Mouse (Mus musculus) midbrain, embryonic 13.5 days (tissue): ENCODE data around the gene Npc1l1. TPM values are rescaled to one million over a fixed set of nuclear protein-coding genes. Genes with fewer than 3 reads are reported as not detected.

Experiments
- ATAC-seq: fragments of 200-750 bp; cut with Nextera tagmentation; 2 replicates; pipeline ENCODE4 v1.8.0; 2017; ENCODE audit warnings: mild to moderate bottlenecking, moderate TSS enrichment, moderate library complexity
- H3K27ac ChIP-seq: fragments of 300-500 bp; sonication (generic); 2 replicates; pipeline ENCODE4 v1.5.1; 2015; ENCODE audit warnings: inconsistent platforms, mild to moderate bottlenecking, moderate library complexity
- H3K27me3 ChIP-seq: fragments of 300-500 bp; sonication (generic); 2 replicates; pipeline ENCODE4 v1.6.1; 2015; ENCODE audit warnings: mild to moderate bottlenecking, inconsistent platforms
- H3K36me3 ChIP-seq: fragments of 300-500 bp; sonication (generic); 2 replicates; pipeline ENCODE4 v1.6.1; 2015; ENCODE audit warnings: mild to moderate bottlenecking, inconsistent platforms
- H3K4me1 ChIP-seq: fragments of 300-500 bp; sonication (generic); replicated peaks from 2 replicates; pipeline ENCODE4 v1.6.1; 2015; ENCODE audit warnings: inconsistent platforms
- H3K4me2 ChIP-seq: fragments of 300-500 bp; sonication (generic); replicated peaks from 2 replicates; pipeline ENCODE4 v1.6.1; 2015; ENCODE audit warnings: moderate library complexity, mild to moderate bottlenecking, inconsistent platforms
- H3K4me3 ChIP-seq: fragments of 300-500 bp; sonication (generic); replicated peaks from 2 replicates; pipeline ENCODE4 v1.5.1; 2015; ENCODE audit warnings: mild to moderate bottlenecking, inconsistent platforms
- H3K9ac ChIP-seq: fragments of 300-500 bp; sonication (generic); replicated peaks from 2 replicates; pipeline ENCODE4 v1.6.1; 2015; ENCODE audit warnings: mild to moderate bottlenecking, inconsistent platforms
- H3K9me3 ChIP-seq: fragments of 300-500 bp; sonication (generic); 2 replicates; pipeline ENCODE4 v1.6.1; 2016; ENCODE audit warnings: mild to moderate bottlenecking, inconsistent platforms
- WGBS: fragments of 180-500 bp; shearing (Covaris S2); methylation state at CpG from one replicate; pipeline ENCODE4 v1.1.7; 2015; 5-methylcytosine and 5-hydroxymethylcytosine counted together
- polyA plus RNA-seq: library from polyadenylated mRNA; unstranded; fragments of >200 nt; fragmentation: Nextera tagmentation; extraction: Ambion mirVana; gene quantifications from 2 replicates; pipeline ENCODE4 v1.2.1, GENCODE M21; 2015

The Npc1l1 gene
- polyA plus RNA-seq, 1 experiment from 2014 or later: 0.05 TPM

GRCm38 (mm10) chr11:6252824-6253223, 22.9 kb upstream of the Npc1l1 start:
- WGBS: 93% methylated on average over 4 of the region's 4 CpGs

DNA sequence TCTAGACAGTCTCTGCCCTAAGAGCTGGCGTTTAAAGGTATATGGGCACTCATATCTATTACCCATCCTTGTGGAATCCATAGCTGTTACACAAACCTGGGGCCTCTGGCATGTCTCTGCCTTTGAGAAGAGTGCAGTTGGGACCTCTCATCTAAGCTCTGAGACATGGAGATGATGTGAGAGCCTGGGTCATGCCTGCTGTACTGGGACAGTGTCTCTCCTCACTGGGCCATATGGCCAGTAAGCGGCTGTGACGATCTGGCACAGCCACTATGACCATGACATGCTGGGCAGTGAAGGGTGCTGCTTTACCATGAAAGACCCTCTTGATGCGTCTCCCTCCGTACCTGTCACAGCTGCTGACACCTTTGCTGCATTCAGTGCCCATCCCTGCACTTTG, 22.3 kb upstream of the Npc1l1 start:
- H3K4me1 ChIP-seq: no peaks in the 10 kb centered on the region
- H3K36me3 ChIP-seq: 0 out of 2 replicates have a peak, but pooled peaks cover under 1% of the 10 kb centered on the region
- H3K27ac ChIP-seq: no peak overlapping the region
- H3K9ac ChIP-seq: no peak overlapping the region
- ATAC-seq: no peak
- H3K4me2 ChIP-seq: no peak overlapping the region
- H3K27me3 ChIP-seq: no peaks in the 10 kb centered on the region
- WGBS: 94% methylated on average over 5 of the region's 5 CpGs
- no peaks in the 10 kb centered on the region for H3K9me3 ChIP-seq
- H3K4me3 ChIP-seq: no peak overlapping the region

More at GRCm38 (mm10) chr11:6252824-6253223, 22.9 kb upstream of the Npc1l1 start:
- Histone ChIP-seq H3K4me1 (no peaks in the 10 kb centered on the region), H3K36me3 (peaks cover 6% of the 10 kb centered on the region), H3K9ac (no peak overlapping the region), H3K4me3 (no peak overlapping the region), H3K27ac (no peak overlapping the region), H3K9me3 (no peaks in the 10 kb centered on the region), H3K4me2 (no peak overlapping the region), H3K27me3 (no peaks in the 10 kb centered on the region)
- ATAC-seq: no peak

DNA sequence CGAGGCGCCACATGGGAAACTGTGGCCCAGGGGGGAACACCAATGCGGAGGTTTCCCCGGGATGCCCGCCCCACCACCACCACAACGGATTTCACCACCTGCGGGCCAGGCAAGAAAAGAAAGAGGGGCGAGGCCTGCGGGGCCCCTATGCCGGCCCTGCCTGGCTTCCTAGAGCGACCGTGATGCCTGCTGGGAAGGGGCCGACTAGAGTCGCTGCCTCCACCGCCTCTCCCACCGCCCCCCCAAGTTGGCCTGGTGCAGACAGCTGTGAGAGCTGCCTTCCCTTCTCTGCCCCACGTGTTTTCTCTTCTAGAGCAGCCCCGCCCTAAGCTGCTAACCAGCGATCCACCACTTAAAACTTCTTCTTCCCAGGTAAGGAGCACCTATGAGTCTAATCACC, 14.8 kb upstream of the Npc1l1 start:
- Histone ChIP-seq H3K36me3 (no peaks in the 10 kb centered on the region), H3K9me3 (no peaks in the 10 kb centered on the region), H3K4me2 (no peak overlapping the region), H3K4me1 (no peaks in the 10 kb centered on the region), H3K27me3 (no peaks in the 10 kb centered on the region), H3K9ac (no peak overlapping the region), H3K4me3 (no peak overlapping the region), H3K27ac (no peak overlapping the region)
- WGBS: 50% methylated on average over 19 of the region's 19 CpGs
- no peak for ATAC-seq

DNA sequence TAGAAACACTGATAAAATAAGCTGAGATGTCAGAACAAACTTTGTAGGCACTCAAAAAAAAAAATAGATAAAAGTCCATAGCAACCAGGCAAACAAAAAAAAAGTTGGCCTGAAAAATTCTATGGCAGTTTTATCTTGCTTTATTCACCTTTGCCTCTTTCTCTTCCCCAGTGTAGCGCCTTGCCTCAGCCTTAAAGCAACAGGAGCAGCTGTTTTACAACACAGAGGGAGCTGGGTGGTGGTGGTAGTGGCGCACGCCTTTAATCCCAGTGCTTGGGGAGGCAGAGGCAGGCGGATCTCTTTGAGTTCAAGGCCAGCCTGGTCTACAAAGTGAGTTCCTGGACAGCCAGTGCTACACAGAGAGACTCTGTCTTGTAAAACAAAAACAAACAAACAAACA, 3.1 kb upstream of the Npc1l1 start:
- Histone ChIP-seq H3K27ac (no peak overlapping the region), H3K4me1 (no peaks in the 10 kb centered on the region), H3K9me3 (peaks cover 13% of the 10 kb centered on the region), H3K27me3 (no peaks in the 10 kb centered on the region), H3K4me2 (no peak overlapping the region), H3K4me3 (no peak overlapping the region), H3K36me3 (no peaks in the 10 kb centered on the region), H3K9ac (no peak overlapping the region)
- ATAC-seq: no peak
- 85% methylated on average over 4 of the region's 4 CpGs for WGBS

DNA sequence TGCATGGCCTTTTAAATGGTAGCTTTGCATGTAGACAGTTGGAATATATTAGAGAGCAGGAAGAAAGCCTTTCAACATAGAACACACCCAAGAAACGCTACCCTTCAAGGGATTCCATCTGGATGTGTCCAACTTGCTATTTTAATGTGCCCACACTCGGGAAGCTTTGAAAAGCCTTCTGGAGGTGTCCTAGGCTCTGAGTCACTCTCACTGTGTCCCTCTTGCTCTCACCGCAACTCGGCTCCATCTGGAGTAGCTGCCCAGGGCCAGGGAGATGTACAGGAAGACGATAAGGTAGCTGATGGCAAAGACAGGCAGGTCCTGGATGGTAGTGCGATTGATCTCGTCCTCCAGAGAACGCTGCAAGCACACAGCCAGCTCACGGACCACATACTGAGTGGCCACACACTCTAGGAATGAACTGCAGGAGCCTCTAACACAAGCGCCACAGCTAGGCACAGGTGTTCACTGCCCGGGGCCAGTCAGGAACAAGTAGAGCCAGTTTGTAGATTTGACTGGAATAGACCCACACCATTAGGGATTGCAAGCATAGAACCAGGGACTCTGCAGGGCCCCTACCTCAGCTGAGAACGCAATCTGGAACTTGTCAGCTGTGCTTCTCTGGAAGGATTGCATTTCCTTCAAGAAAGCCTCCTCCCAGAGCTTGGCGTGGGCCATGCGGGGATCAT, 5.3 kb downstream of the Npc1l1 start:
- Histone ChIP-seq H3K27me3 (no peaks in the 10 kb centered on the region), H3K27ac (no peak overlapping the region), H3K9me3 (no peaks in the 10 kb centered on the region), H3K4me3 (no peak overlapping the region), H3K4me1 (no peaks in the 10 kb centered on the region), H3K36me3 (no peaks in the 10 kb centered on the region), H3K9ac (no peak overlapping the region), H3K4me2 (no peak overlapping the region)
- WGBS: 84% methylated on average over 14 of the region's 14 CpGs
- ATAC-seq: no peak

DNA sequence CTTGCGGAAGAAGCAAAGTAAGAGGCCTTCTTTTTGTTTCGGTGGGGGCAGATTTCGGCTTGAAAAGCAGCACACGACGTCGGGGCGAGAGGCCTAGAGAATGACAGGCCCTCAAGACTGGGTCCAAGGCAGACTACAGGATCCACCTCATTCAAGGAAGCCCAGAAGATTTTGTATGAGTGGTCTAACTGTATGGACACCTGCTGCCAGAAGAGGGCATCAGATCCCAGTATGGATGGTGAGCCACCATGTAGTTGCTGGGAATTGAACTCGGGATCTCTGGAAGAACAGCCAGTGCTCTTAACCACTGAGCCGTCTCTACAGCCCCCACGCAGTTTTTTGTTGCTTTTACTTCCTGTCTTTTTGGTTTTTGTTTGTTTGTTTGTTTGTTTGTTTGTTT, 7.8 kb downstream of the Npc1l1 start:
- H3K4me3 ChIP-seq: no peak overlapping the region
- 94% methylated on average over 10 of the region's 10 CpGs for WGBS
- H3K27me3 ChIP-seq: no peaks in the 10 kb centered on the region

GRCm38 (mm10) chr11:6219967-6220366, 10.0 kb downstream of the Npc1l1 start:
- 77% methylated on average over 6 of the region's 6 CpGs for WGBS
- H3K27me3 ChIP-seq: no peaks in the 10 kb centered on the region
- H3K27ac ChIP-seq: no peak overlapping the region
- no peak overlapping the region for H3K4me3 ChIP-seq
- no peaks in the 10 kb centered on the region for H3K4me1 ChIP-seq
- H3K9me3 ChIP-seq: no peaks in the 10 kb centered on the region
- ATAC-seq: no peak
- H3K9ac ChIP-seq: no peak overlapping the region
- no peak overlapping the region for H3K4me2 ChIP-seq
- H3K36me3 ChIP-seq: no peaks in the 10 kb centered on the region

More for the DNA sequence above, 7.8 kb downstream of the Npc1l1 start:
- Histone ChIP-seq H3K9ac (no peak overlapping the region), H3K36me3 (no peaks in the 10 kb centered on the region), H3K9me3 (no peaks in the 10 kb centered on the region), H3K4me1 (no peaks in the 10 kb centered on the region), H3K27ac (no peak overlapping the region), H3K4me2 (no peak overlapping the region)
- no peak for ATAC-seq

DNA sequence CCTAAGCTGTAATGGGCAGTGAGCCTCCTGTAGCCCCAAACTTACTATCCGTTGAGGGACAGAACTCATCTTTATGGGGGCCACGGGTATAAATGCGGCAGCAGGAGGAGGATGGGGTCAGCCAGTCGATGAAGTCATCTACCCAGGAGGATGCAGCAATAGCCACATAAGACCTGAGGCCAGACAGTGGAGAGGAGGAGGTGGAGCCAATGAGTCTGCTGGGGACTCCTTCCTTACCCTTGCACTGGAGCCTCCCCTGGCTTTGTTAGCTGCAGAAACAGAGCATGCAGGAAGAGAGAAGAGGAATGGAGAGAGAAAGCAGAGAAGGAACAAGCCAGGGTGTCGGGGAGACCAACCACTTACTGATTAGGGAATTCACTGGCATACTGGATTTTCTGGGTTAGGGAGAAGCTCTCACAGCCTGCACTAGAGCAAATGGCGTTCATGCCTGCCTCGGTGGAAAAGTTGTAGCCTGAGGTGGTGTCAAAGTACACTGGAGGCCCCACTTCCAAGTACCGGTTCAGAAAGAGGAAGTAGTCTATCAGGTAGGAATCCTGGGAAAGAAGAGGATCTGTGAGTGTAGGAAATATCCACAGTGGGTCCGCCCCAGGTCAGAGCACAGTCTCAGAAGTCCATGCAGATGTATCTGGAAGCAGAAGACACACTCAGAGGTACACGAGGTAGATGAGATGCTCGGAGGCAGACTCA, 11.6 kb downstream of the Npc1l1 start:
- Histone ChIP-seq H3K36me3 (no peaks in the 10 kb centered on the region), H3K27me3 (no peaks in the 10 kb centered on the region), H3K9ac (no peak overlapping the region), H3K27ac (no peak overlapping the region), H3K4me3 (no peak overlapping the region), H3K4me2 (no peak overlapping the region), H3K9me3 (no peaks in the 10 kb centered on the region), H3K4me1 (no peaks in the 10 kb centered on the region)
- no peak for ATAC-seq
- WGBS: 86% methylated on average over 11 of the region's 11 CpGs

DNA sequence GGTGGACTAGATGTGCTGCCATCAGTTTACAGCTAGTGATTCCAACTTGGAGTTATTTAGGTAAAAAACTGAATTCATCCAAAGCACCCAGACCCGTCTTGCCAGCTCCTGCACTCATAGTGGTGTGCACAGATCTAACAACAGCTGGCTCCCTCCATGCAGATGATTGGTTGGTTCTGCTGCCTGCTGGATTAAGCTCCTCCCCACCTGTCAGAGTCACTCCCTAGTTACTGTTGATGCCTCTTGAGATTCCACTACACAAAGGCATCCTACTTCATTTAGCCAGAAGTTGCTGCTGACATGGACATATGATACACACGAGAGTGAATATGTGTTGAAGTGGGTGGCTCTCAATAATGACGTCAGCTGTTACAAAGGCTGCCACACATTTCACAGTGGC, 13.1 kb downstream of the Npc1l1 start:
- Histone ChIP-seq H3K27ac (no peak overlapping the region), H3K4me3 (no peak overlapping the region), H3K9me3 (no peaks in the 10 kb centered on the region), H3K36me3 (no peaks in the 10 kb centered on the region), H3K27me3 (no peaks in the 10 kb centered on the region), H3K4me2 (no peak overlapping the region), H3K4me1 (no peaks in the 10 kb centered on the region), H3K9ac (no peak overlapping the region)
- ATAC-seq: no peak
- 54% methylated on average over 3 of the region's 3 CpGs for WGBS

- 87% methylated on average over 1 of the region's 1 CpGs for WGBS
- H3K27me3 ChIP-seq: no peaks in the 10 kb centered on the region
- H3K9me3 ChIP-seq: peaks cover 13% of the 10 kb centered on the region; the same call in 1 of the 2 replicates
- ATAC-seq: no peak
- H3K4me3 ChIP-seq: no peak overlapping the region
- H3K36me3 ChIP-seq: no peaks in the 10 kb centered on the region
- no peaks in the 10 kb centered on the region for H3K4me1 ChIP-seq
- no peak overlapping the region for H3K9ac ChIP-seq
- H3K27ac ChIP-seq: no peak overlapping the region
- H3K4me2 ChIP-seq: no peak overlapping the region
Measured at GRCm38 (mm10) chr11:6208158-6208557, 21.8 kb downstream of the Npc1l1 start.

DNA sequence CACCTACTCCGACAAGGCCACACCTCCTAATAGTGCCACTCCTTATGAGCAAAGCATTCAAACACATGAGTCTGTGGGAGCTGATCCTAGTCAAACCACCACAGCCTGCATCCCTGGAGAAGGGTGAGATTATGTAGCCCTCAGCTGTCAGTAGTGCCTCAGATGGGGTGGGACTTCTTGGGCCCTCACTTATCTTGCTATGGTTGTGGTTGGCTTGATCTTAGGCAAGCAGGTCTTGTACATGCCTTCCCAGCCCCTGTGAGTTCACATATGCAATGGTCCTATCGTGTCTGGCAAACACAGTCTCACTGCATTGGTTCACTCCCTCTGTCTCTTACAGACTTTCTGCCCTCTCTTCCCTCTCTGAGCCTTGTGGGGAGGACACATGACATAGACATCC, 22.9 kb downstream of the Npc1l1 start:
- Histone ChIP-seq H3K4me2 (no peak overlapping the region), H3K9me3 (peaks cover 13% of the 10 kb centered on the region; the same call in 1 of the 2 replicates), H3K36me3 (no peaks in the 10 kb centered on the region), H3K4me1 (no peaks in the 10 kb centered on the region), H3K27me3 (no peaks in the 10 kb centered on the region), H3K9ac (no peak overlapping the region), H3K4me3 (no peak overlapping the region), H3K27ac (no peak overlapping the region)
- 86% methylated on average over 2 of the region's 2 CpGs for WGBS
- ATAC-seq: no peak

GRCm38 (mm10) chr11:6200570-6200969, 29.4 kb downstream of the Npc1l1 start:
- H3K27me3 ChIP-seq: no peaks in the 10 kb centered on the region
- 27% methylated on average over 9 of the region's 9 CpGs for WGBS
- 0 out of 2 replicates have a peak, but pooled peaks cover 4% of the 10 kb centered on the region for H3K36me3 ChIP-seq
- peak overlapping the region; percentile 93 for H3K4me3 ChIP-seq
- H3K4me1 ChIP-seq: peaks cover 28% of the 10 kb centered on the region
- peak overlapping the region; percentile 95 for H3K9ac ChIP-seq
- peak; percentile 32 for ATAC-seq
- no peaks in the 10 kb centered on the region for H3K9me3 ChIP-seq
- H3K4me2 ChIP-seq: peak overlapping the region; percentile 81
- peak overlapping the region; percentile 94 for H3K27ac ChIP-seq
